Mouse (Mus musculus): ENCODE measurements at regions not wholly inside any gene's neighbourhood (a gene's known extent, or its start where the extent isn't known, plus 50 kb on each side); places are given as distances from the start of the nearest gene placed in this dataset.

GRCm38 (mm10) chr5:49856036-49856435, 202.8 kb downstream of the Adgra3 start:
- TF ChIP-seq CTCF (IDR thresholded peaks at IDR 0.05; ENCODE audit: low read depth, low read length) (no peak), GATA1 (IDR thresholded peaks at IDR 0.05; ENCODE audit: borderline replicate concordance, low read length) (no peak)
